Mouse (Mus musculus) liver, embryonic 14.5 days (tissue): Measurements from ENCODE around the gene Prdm15.

ENCODE experiments used
- CTCF ChIP-seq: IDR thresholded peaks from 2 replicates; pipeline ENCODE4 v1.5.1; 2016; ENCODE audit warnings: antibody characterized with exemption, low read depth, control low read depth
- EP300 ChIP-seq: IDR thresholded peaks from 2 replicates; pipeline ENCODE4 v1.6.1; 2016; ENCODE audit warnings: antibody characterized with exemption, low read depth

DNA sequence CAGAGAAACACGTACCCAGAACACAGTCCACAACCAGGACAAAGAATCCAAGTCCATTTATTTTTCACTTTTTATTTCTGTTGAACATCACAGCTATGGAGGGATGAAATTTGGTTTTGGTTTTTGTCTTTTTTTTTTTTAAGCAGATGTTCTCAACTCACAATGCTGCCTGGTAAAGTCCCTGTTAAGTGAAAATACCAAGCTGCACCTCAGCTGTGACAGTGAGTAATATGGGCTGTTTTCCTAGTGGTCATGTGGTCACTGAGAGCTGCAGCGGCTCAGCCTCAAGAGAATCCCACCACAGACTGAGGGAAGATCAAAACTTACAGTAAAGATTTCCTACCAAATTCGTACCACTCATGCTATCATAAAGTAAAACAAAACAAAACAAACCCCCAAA lies 19.5 kb downstream of the Prdm15 start:
- TF ChIP-seq EP300: no peak
- no peak for TF ChIP-seq CTCF
